Mouse (Mus musculus) left cerebral cortex, postnatal 10 days (tissue): ENCODE measurements at regions not wholly inside any gene's neighbourhood (a gene's known extent, or its start where the extent isn't known, plus 50 kb on each side); places are given as distances from the start of the nearest gene placed in this dataset.
A peak's percentile ranks its signal among the peaks of the same experiment; 100 is the strongest.

Experiments
- DNase-seq, 2 experiments: peaks; one replicate each; pipeline ENCODE4 v3.0.0; 2021 to 2022; ENCODE audit warnings: low spot score in 2 of 2, mixed read lengths in 1 of 2; ENCODE audit errors: extremely low spot score in 1 of 2
- intact Hi-C: fragments of 180-260 bp; cut with DNase I; formaldehyde crosslinking; loops from one replicate; pipeline ENCODE4 v1.15.1; 2025

DNA sequence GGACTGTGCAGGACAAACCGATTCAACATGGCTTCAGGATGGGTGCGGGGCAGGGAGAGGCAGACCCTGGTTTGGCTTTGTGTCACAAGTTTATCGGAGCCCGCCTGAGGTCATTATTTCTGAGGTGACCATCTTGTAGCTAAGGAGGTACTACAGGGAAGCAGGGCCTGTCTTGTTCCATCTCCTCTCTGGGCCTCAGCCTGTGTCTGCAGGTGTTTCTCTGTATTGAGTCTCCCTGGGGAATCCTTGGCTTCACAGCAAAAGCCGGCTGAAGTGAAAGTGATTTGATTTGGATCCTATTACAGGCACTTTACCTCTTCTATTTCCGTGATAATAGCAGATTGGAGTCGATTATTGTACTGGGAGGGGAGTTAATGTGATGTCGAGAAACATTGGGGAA, 805.7 kb upstream of the Arrdc4 start:
- no peak for DNase-seq
- intact Hi-C loops, result no loop called here

GRCm38 (mm10) chr7:69553981-69554380, 804.9 kb upstream of the Arrdc4 start:
- intact Hi-C loops, result no loop called here
- DNase-seq, result no peak

DNA sequence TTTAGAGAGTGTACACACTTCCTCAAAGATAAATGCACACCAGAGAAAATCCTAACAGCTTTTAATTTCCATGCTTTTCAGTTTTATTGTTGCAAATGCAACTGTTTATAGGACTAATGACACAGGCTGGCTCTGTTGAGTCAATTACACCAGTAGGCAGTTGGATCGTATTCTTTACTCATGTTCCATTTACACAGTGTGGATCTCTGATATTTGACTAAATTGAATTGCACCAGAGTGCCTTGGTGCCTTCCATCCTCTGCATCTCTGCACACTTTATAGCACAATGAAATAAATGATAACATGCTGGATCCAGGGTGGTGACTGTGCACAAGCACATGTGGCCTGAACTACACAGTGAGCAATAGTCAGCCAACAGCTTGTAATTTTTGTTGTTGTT, 787.0 kb upstream of the Arrdc4 start:
- intact Hi-C loops, result no loop called here
- no peak for DNase-seq

- no peak for DNase-seq
- intact Hi-C loops, result no loop called here
Observed at GRCm38 (mm10) chr7:69513966-69514365, 764.9 kb upstream of the Arrdc4 start.

- no peak for DNase-seq
- intact Hi-C loops, result no loop called here
Observed at GRCm38 (mm10) chr7:69510389-69510788, 761.3 kb upstream of the Arrdc4 start.

DNA sequence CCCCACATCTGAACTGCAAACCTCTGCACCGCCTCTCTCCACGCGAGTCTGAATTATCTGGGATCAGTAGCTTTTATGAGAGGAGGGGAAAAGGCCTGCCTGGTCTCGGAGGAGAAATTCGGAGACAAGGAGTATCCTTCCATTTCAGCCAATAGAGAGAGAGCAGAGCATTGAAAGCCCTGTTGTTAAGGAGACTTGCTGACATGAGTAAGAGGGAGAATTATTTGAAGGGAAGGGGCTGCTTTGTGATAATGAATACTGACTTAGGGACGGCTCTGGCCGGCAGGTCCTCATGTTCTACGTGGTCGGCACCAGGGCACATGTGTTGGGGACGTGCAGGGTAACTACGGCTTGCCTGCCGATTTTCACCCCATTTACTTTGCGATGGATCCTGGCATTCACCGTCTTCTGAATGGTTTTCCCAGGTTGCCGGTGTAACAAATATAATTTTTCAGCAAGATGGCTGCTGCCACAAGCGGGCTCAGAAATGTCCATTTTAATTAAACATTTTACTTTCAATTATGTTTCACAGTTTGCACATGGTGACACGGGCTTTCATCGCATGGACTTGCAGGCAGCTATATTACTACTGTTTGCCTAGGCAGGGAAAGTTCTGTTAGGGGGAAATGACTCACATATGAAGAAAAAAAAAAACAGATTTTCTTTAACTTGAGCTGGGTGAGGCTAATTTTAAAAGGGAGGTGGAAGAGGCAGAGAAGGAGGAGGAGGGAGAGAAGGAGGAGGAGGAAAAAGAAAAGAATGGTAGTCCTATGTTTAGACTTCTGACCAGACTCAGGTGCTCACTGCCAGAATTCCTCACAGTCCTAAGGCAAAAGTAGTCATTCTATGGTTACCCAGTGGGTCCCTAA, 744.3 kb upstream of the Arrdc4 start:
- intact Hi-C loops, result loop anchor here (5.0 kb wide), 1 partner anchor 844 kb away; no protein-coding TSS in a partner anchor

DNA sequence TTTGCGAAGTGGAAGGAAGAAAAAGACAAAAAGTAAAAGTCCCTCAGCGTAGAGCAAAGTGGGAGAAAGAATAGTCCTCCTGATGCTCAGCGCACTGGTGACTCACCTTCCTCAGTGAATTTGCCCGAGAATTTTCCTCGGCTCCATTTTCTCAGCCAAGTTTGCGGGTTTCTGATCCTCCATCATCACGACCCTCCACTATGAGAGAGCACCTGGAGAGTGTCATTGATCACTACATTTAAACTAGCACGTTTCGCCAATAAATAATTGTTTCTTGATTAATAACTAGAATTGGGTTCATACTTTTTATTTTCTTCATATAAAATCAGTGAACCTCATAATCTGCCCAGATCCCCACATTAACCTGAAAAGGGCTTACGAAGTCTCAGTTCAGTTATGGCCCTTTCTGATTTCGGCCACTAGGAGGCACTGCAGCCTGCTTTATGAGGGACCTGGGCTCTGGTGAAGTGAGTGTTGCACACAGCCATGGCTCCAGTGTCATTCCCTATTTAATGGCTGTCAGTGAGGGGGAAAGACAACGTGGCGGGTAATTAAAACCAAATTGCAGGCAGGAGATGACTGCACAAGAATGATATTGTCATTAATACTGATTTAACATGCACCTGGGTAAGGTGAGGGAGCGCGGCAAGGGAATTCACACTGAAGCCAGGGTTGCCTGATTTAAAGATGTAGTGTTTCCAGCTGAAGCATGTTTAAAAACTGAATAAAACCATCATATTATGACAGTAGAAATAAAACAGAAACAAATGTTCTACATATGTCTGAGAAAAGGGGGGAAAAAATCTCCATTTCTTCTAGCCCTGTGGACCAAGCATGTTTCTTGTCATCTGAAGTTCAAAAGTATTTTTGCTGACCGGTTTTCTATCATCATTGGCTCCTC, 741.8 kb upstream of the Arrdc4 start:
- intact Hi-C loops, result loop anchor here (5.0 kb wide), 1 partner anchor 846 kb away; no protein-coding TSS in a partner anchor

More for the DNA sequence above, 744.3 kb upstream of the Arrdc4 start:
- DNase-seq, result peak in 1 of 2 experiments; percentile 17

GRCm38 (mm10) chr7:69488630-69489029, 739.6 kb upstream of the Arrdc4 start:
- no peak for DNase-seq

More for the DNA sequence above, 741.8 kb upstream of the Arrdc4 start:
- peak; percentile 60 to 68 for DNase-seq

GRCm38 (mm10) chr7:69487111-69487510, 738.1 kb upstream of the Arrdc4 start:
- intact Hi-C loops, result loop anchor here (10.0 kb wide), 1 partner anchor 1112 kb away; no protein-coding TSS in a partner anchor
- no peak for DNase-seq

More at GRCm38 (mm10) chr7:69488630-69489029, 739.6 kb upstream of the Arrdc4 start:
- intact Hi-C loops, result loop anchor here (10.0 kb wide), 1 partner anchor 1114 kb away; no protein-coding TSS in a partner anchor

GRCm38 (mm10) chr7:69484552-69484951, 735.5 kb upstream of the Arrdc4 start:
- intact Hi-C loops, result loop anchor here (10.0 kb wide), 1 partner anchor 1110 kb away; no protein-coding TSS in a partner anchor

More at GRCm38 (mm10) chr7:69484552-69484951, 735.5 kb upstream of the Arrdc4 start:
- no peak for DNase-seq
